Mouse (Mus musculus): ENCODE measurements at regions not wholly inside any gene's neighbourhood (a gene's known extent, or its start where the extent isn't known, plus 50 kb on each side); places are given as distances from the start of the nearest gene placed in this dataset.

DNA sequence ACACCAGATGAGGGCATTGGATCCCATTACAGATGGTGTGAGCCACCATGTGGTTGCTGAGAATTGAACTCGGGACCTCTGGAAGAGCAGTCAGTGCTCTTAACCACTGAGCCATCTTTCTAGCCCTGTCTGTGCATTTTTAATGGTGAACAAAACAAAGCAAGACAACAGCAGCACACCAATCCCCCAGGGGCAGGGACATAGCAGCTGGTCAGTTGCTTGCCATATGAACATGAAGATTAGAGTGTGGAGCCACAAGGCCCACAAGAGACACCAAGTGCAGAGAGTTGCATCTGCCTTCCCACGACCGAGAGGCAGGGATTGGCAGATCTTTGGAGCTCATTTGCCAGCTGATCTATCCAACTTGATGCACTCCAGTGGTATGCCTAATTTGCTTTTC is 96.7 kb downstream of the Kcnrg start:
- Histone ChIP-seq H3K27ac (ENCODE audit: low read depth, low read length) (no peak overlapping the region), H3K36me3 (ENCODE audit: control insufficient read depth, insufficient read depth, low read length) (no peaks in the 10 kb centered on the region), H3K4me1 (ENCODE audit: control insufficient read depth, insufficient read depth, low read length) (peaks cover 5% of the 10 kb centered on the region), H3K9ac (ENCODE audit: low read length) (no peak overlapping the region), H3K4me3 (ENCODE audit: low read depth, low read length) (no peak overlapping the region), H3K4me2 (ENCODE audit: low read length) (no peak overlapping the region), H3K27me3 (replicated peaks; ENCODE audit: control insufficient read depth, insufficient read depth, low read length) (no peaks in the 10 kb centered on the region), H3K9me3 (replicated peaks; ENCODE audit: control insufficient read depth, low read length) (no peaks in the 10 kb centered on the region)
- 80% methylated on average over 3 of the region's 3 CpGs for WGBS
- no peak for ATAC-seq
- no peak for DNase-seq (ENCODE audit: low spot score)

DNA sequence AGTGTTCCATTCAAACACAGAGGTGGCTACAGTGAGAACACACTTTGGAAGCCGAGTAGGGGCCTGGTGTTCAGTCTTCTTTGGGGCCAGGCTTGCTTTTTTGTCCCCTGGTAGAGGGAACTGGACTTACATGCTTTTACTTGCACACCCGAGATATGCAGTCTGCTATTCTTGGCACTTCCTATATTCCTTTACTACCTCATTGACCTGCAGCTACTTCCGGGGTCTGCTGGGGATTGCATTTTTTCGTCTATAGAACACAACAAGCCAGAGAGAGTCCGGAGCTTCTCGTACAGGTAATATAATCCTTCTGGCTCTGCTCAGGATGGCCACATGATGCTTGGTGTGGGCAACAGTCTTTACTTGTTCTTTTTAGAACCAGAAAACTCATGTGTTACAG is 99.7 kb downstream of the Kcnrg start:
- no peak overlapping the region for H3K4me3 ChIP-seq (ENCODE audit: low read depth, low read length)
- H3K9ac ChIP-seq (ENCODE audit: low read length) = no peak overlapping the region
- H3K9me3 ChIP-seq (replicated peaks; ENCODE audit: control insufficient read depth, low read length) = no peaks in the 10 kb centered on the region
- ATAC-seq (no peak), DNase-seq (ENCODE audit: low spot score) (no peak)
- no peaks in the 10 kb centered on the region for H3K36me3 ChIP-seq (ENCODE audit: control insufficient read depth, insufficient read depth, low read length)
- H3K27ac ChIP-seq (ENCODE audit: low read depth, low read length) = no peak overlapping the region
- WGBS = 93% methylated on average over 6 of the region's 6 CpGs
- H3K27me3 ChIP-seq (replicated peaks; ENCODE audit: control insufficient read depth, insufficient read depth, low read length) = no peaks in the 10 kb centered on the region
- H3K4me1 ChIP-seq (ENCODE audit: control insufficient read depth, insufficient read depth, low read length) = peaks cover 2% of the 10 kb centered on the region
- no peak overlapping the region for H3K4me2 ChIP-seq (ENCODE audit: low read length)

DNA sequence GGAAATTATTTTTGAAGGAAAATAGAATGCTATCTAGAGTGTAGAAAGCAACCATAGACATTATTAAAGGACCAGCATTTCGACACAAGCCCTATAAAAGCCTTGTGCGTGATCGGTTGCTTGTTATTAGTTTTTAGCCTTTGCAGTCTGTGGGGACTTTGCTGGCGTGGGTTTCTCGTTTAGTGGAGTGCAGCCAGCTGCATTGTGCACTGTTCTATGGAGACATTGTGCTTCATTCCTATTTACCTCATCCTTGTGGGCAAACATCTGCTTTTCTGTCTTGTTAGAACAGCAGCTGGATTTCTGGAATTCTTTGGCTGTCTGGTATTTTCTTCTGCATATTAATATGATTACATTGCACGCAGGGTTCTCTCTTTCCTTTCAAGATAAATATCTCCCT is 101.1 kb downstream of the Kcnrg start:
- ATAC-seq (no peak), DNase-seq (ENCODE audit: low spot score) (no peak)
- Histone ChIP-seq H3K9ac (ENCODE audit: low read length) (no peak overlapping the region), H3K9me3 (replicated peaks; ENCODE audit: control insufficient read depth, low read length) (no peaks in the 10 kb centered on the region), H3K27me3 (replicated peaks; ENCODE audit: control insufficient read depth, insufficient read depth, low read length) (no peaks in the 10 kb centered on the region), H3K27ac (ENCODE audit: low read depth, low read length) (no peak overlapping the region), H3K4me1 (ENCODE audit: control insufficient read depth, insufficient read depth, low read length) (peaks cover 2% of the 10 kb centered on the region), H3K4me2 (ENCODE audit: low read length) (no peak overlapping the region), H3K36me3 (ENCODE audit: control insufficient read depth, insufficient read depth, low read length) (no peaks in the 10 kb centered on the region), H3K4me3 (ENCODE audit: low read depth, low read length) (no peak overlapping the region)
- 46% methylated on average over 6 of the region's 6 CpGs for WGBS

DNA sequence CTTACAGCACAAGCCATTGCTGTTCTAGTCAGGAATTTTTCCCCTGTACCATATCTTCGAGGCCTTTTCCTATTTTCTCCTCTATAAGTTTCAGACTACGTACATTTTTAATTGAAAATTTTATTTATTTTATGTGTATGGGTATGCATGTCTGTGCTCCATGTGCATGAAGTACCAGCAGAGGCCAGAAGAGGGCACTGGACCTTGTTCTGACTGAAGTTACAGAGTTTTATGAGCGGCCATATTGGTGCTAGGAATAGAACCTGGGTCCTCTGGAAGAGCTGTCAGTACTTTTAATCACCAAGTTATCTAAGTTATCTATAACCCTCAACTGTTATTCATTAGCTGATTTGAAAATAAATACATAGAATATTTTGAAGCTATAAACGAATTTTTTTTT is 108.5 kb downstream of the Kcnrg start:
- Histone ChIP-seq H3K27me3 (replicated peaks; ENCODE audit: control insufficient read depth, insufficient read depth, low read length) (no peaks in the 10 kb centered on the region), H3K4me1 (ENCODE audit: control insufficient read depth, insufficient read depth, low read length) (no peaks in the 10 kb centered on the region), H3K36me3 (ENCODE audit: control insufficient read depth, insufficient read depth, low read length) (no peaks in the 10 kb centered on the region), H3K9me3 (replicated peaks; ENCODE audit: control insufficient read depth, low read length) (0 out of 2 replicates have a peak, but pooled peaks cover 3% of the 10 kb centered on the region), H3K9ac (ENCODE audit: low read length) (no peak overlapping the region), H3K4me3 (ENCODE audit: low read depth, low read length) (no peak overlapping the region), H3K4me2 (ENCODE audit: low read length) (no peak overlapping the region), H3K27ac (ENCODE audit: low read depth, low read length) (no peak overlapping the region)
- ATAC-seq (no peak), DNase-seq (ENCODE audit: low spot score) (no peak)
- 95% methylated on average over 4 of the region's 4 CpGs for WGBS

DNA sequence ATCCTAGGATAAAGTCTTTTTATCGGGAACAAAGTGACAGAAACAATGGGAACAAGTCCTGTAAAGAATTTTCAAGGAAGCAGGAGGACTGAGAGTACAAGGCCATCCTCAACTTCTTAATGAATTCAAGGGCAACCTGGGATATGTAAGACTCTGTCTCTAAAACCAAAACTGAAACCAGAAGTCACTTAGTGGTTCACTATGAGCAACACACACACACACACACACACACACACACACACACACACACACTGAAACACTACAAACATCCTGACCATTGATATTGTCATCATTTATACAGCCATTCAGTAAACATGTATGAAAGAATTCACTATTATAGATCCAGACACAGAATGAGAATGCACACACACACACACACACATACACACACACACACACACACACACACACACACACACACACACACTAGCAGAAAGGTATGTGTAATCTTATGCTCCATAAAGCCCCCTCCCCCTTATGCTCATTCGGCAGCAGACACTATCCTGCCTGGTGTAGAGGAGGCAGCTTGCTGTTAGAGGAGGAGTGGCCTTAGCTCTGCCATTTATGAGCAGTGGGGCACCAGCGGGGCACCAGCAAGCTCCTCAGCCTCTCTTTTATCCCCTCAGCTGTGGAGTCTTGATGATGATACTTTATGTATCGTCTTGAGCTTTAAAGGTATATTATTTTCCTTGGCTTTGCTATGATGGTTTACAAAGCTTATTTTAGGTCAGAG is 111.3 kb downstream of the Kcnrg start:
- Histone ChIP-seq H3K4me1 (ENCODE audit: control insufficient read depth, insufficient read depth, low read length) (no peaks in the 10 kb centered on the region), H3K27me3 (replicated peaks; ENCODE audit: control insufficient read depth, insufficient read depth, low read length) (no peaks in the 10 kb centered on the region), H3K9ac (ENCODE audit: low read length) (no peak overlapping the region), H3K27ac (ENCODE audit: low read depth, low read length) (no peak overlapping the region), H3K9me3 (replicated peaks; ENCODE audit: control insufficient read depth, low read length) (0 out of 2 replicates have a peak, but pooled peaks cover 3% of the 10 kb centered on the region), H3K4me2 (ENCODE audit: low read length) (no peak overlapping the region), H3K4me3 (ENCODE audit: low read depth, low read length) (no peak overlapping the region), H3K36me3 (ENCODE audit: control insufficient read depth, insufficient read depth, low read length) (no peaks in the 10 kb centered on the region)
- WGBS = 45% methylated on average over 4 of the region's 4 CpGs
- no peak for DNase-seq (ENCODE audit: low spot score)
- no peak for ATAC-seq

DNA sequence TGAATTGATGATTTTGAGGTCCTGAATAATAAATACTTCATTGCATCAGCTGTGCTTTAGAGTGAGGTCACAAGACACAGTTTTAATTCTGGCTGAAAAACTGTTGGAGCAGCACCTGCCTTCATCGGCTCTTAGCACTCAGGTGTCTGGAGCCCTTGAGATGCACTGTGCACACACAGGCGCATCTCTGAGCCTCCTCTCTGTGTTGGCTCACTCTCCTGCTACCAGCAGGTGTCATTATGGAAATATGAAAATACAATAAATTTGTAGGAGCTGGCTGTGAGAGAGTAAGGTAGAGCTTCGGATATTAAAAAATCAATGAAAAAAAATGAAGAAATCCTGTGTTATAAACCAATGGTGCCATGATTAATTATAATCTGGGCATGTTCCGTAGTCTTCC is 114.0 kb downstream of the Kcnrg start:
- no peaks in the 10 kb centered on the region for H3K4me1 ChIP-seq (ENCODE audit: control insufficient read depth, insufficient read depth, low read length)
- no peak overlapping the region for H3K4me3 ChIP-seq (ENCODE audit: low read depth, low read length)
- ATAC-seq = no peak
- no peak overlapping the region for H3K27ac ChIP-seq (ENCODE audit: low read depth, low read length)
- H3K36me3 ChIP-seq (ENCODE audit: control insufficient read depth, insufficient read depth, low read length) = no peaks in the 10 kb centered on the region
- no peaks in the 10 kb centered on the region for H3K27me3 ChIP-seq (replicated peaks; ENCODE audit: control insufficient read depth, insufficient read depth, low read length)
- H3K4me2 ChIP-seq (ENCODE audit: low read length) = no peak overlapping the region
- DNase-seq (ENCODE audit: low spot score) = no peak
- no peak overlapping the region for H3K9ac ChIP-seq (ENCODE audit: low read length)
- WGBS = 85% methylated on average over 4 of the region's 4 CpGs
- 0 out of 2 replicates have a peak, but pooled peaks cover 3% of the 10 kb centered on the region for H3K9me3 ChIP-seq (replicated peaks; ENCODE audit: control insufficient read depth, low read length)

DNA sequence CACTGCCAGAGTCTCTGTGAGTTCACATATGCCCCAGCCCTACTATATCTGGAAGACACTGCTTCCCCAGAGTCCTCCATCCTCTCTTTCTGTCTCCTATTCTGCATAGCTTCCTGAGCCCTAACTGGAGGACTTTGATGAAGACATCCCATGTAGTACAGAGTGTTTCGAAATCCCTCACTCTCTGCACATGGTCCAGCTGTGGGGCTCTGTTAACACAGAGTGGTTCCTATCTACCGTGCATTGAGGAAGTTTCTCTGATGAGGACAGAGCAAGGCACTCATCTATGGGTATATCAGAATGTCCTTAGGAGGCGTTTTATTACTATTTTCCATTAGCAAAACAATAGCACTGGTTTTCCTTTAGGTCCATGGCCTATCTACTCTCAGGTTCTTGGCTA is 117.7 kb downstream of the Kcnrg start:
- no peak overlapping the region for H3K9ac ChIP-seq (ENCODE audit: low read length)
- no peak overlapping the region for H3K4me2 ChIP-seq (ENCODE audit: low read length)
- H3K4me3 ChIP-seq (ENCODE audit: low read depth, low read length) = no peak overlapping the region
- H3K36me3 ChIP-seq (ENCODE audit: control insufficient read depth, insufficient read depth, low read length) = no peaks in the 10 kb centered on the region
- H3K27ac ChIP-seq (ENCODE audit: low read depth, low read length) = no peak overlapping the region
- DNase-seq (ENCODE audit: low spot score) (no peak), ATAC-seq (no peak)
- no peaks in the 10 kb centered on the region for H3K4me1 ChIP-seq (ENCODE audit: control insufficient read depth, insufficient read depth, low read length)
- H3K27me3 ChIP-seq (replicated peaks; ENCODE audit: control insufficient read depth, insufficient read depth, low read length) = no peaks in the 10 kb centered on the region
- 86% methylated on average over 3 of the region's 3 CpGs for WGBS
- no peaks in the 10 kb centered on the region for H3K9me3 ChIP-seq (replicated peaks; ENCODE audit: control insufficient read depth, low read length)

DNA sequence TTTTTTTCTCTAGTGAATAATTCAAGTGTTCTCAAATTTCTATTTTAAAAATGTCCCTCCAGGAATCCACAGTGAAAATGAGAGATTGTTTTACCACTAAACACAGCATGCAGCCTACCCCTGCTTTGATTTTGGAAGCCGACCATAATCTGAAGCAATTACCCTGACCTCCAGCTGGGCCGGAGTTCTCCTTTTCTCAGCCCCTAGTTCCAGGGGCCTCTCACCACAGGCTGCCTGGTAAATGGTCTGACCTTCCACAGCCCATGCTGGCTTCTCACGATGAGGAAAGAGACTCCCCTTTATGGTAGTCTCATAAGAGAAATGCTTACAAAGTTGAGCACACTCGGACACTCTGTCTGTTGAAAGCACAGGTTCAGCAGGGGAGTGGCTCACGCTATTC is 121.3 kb downstream of the Kcnrg start:
- ATAC-seq (no peak), DNase-seq (ENCODE audit: low spot score) (no peak)
- no peak overlapping the region for H3K9ac ChIP-seq (ENCODE audit: low read length)
- no peaks in the 10 kb centered on the region for H3K4me1 ChIP-seq (ENCODE audit: control insufficient read depth, insufficient read depth, low read length)
- no peak overlapping the region for H3K4me2 ChIP-seq (ENCODE audit: low read length)
- no peaks in the 10 kb centered on the region for H3K9me3 ChIP-seq (replicated peaks; ENCODE audit: control insufficient read depth, low read length)
- no peaks in the 10 kb centered on the region for H3K36me3 ChIP-seq (ENCODE audit: control insufficient read depth, insufficient read depth, low read length)
- 11% methylated on average over 5 of the region's 5 CpGs for WGBS
- H3K4me3 ChIP-seq (ENCODE audit: low read depth, low read length) = no peak overlapping the region
- H3K27me3 ChIP-seq (replicated peaks; ENCODE audit: control insufficient read depth, insufficient read depth, low read length) = no peaks in the 10 kb centered on the region
- H3K27ac ChIP-seq (ENCODE audit: low read depth, low read length) = no peak overlapping the region

DNA sequence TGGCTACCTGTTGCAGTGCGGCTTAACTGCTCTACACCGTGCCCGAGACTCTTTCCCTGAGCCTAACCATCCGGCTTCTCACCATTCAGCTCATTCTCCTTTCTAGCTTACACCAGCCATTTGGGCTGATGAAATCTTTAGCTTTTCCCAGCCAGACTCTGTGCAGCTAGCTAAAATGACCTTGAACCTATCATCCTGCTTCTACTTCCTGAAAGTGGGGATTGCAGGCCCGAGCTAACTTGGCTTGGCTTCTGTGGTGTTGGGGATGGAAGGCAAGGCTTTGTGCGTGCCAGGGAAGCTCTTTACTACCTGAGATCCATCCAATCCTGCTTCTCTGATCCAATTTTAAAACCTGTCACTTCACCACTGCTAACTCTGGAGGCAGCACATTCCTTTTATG is 128.3 kb downstream of the Kcnrg start:
- no peak overlapping the region for H3K9ac ChIP-seq (ENCODE audit: low read length)
- DNase-seq (ENCODE audit: low spot score) (no peak), ATAC-seq (no peak)
- H3K9me3 ChIP-seq (replicated peaks; ENCODE audit: control insufficient read depth, low read length) = no peaks in the 10 kb centered on the region
- no peaks in the 10 kb centered on the region for H3K36me3 ChIP-seq (ENCODE audit: control insufficient read depth, insufficient read depth, low read length)
- H3K4me3 ChIP-seq (ENCODE audit: low read depth, low read length) = no peak overlapping the region
- no peaks in the 10 kb centered on the region for H3K27me3 ChIP-seq (replicated peaks; ENCODE audit: control insufficient read depth, insufficient read depth, low read length)
- no peak overlapping the region for H3K4me2 ChIP-seq (ENCODE audit: low read length)
- WGBS = 64% methylated on average over 6 of the region's 6 CpGs
- peaks cover 4% of the 10 kb centered on the region; the same call in 1 of the 2 replicates for H3K4me1 ChIP-seq (ENCODE audit: control insufficient read depth, insufficient read depth, low read length)
- no peak overlapping the region for H3K27ac ChIP-seq (ENCODE audit: low read depth, low read length)
